Mouse (Mus musculus) embryonic fibroblast, embryonic 13.5 days (primary cell): ENCODE measurements at regions not wholly inside any gene's neighbourhood (a gene's known extent, or its start where the extent isn't known, plus 50 kb on each side); places are given as distances from the start of the nearest gene placed in this dataset.

Source experiments
- CTCF ChIP-seq: IDR thresholded peaks from 2 replicates; pipeline ENCODE4 v1.5.1; 2011; ENCODE audit warnings: mild to moderate bottlenecking, control low read depth, low read length, moderate library complexity, borderline replicate concordance; ENCODE audit not compliant: insufficient read depth
- POLR2A ChIP-seq: IDR thresholded peaks from 2 replicates; pipeline ENCODE4 v1.6.1; 2011; ENCODE audit warnings: low read depth, mild to moderate bottlenecking, control low read depth, low read length, moderate library complexity

DNA sequence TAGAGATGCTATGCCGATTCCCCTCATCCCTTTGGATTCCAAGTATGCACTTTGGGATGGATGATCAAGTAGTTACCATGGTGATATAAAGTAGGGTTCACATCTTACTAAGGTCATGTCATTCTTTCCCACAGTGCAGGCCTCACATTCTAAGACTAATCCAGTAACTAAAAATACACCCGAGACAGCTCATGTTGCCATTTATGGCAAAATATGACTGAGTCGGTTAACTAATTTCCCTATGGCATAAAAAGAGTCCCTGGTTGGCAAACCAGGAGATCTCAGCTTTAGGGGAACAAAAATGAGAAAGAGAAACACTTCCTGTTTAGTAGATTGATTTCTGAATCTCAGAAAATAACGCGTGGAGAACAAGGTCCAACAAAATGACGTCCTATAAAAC lies 190.7 kb downstream of the Parm1 start:
- TF ChIP-seq CTCF (no peak), POLR2A (no peak)
